Mouse (Mus musculus): ENCODE measurements around the gene Gm11127. TPM values are rescaled to one million over a fixed set of nuclear protein-coding genes. Genes with fewer than 3 reads are reported as not detected.
A peak's percentile ranks its signal among the peaks of the same experiment; 100 is the strongest.
"Not testable (repeated sequence)": the region's sequence is repeated elsewhere in the genome, so short reads cannot be mapped to it uniquely, and the experiment has no call there.

The Gm11127 gene
- polyA plus RNA-seq, 1 experiment, result not detected

DNA sequence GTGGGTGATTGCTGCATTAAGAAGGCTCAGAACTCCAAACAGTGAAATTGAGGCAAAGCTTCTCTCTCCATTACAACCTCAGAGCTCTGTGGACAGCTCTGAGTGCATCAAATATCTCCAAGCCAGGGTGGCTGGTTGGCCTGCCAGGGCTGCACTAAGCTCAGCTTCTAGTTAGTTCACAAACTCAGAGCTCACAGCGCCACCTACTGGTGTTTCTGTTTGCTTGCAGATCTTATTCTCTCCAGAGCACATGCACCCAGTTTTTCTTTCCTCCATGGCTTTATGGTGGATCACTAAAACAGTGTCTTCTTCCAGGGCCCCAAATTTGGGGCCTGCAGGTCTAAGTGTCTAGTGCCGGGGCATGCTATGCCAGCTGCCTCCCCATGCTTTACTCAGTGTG, 2.7 kb upstream of the Gm11127 start:
- no peak for TF ChIP-seq POLR2A (IDR thresholded peaks at IDR 0.05; ENCODE audit: low read depth, low read length)
- TF ChIP-seq CTCF (IDR thresholded peaks at IDR 0.05; ENCODE audit: borderline replicate concordance, insufficient read depth, low read length), result peak; percentile 45
- no peak overlapping the region for H3K4me3 ChIP-seq (ENCODE audit: insufficient read depth, low read length)
- no peak overlapping the region for H3K27ac ChIP-seq (ENCODE audit: insufficient read depth, low read length)
- no peaks in the 10 kb centered on the region for H3K4me1 ChIP-seq (ENCODE audit: control insufficient read depth, insufficient read depth, low read length)

DNA sequence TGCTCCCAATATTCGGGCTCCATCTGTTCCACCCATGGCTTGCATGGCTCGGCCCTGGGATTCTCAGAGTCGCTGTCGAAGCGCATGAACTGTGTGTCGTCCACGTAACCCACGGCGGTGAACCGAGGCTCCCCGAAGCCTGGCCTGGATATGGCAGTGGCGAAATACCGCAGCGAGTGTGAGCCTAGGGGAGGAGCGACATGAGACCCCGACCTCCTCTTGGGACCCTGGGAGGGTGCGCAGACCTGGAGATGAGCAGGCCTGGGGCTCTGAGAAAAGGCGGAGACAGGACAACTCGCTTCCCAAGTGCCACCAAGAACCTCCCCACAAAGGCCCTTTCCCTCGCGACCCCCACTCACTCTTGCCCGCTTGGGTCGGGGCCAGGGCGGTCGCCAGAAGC, 244 bp downstream of the Gm11127 start:
- H3K27ac ChIP-seq (ENCODE audit: insufficient read depth, low read length); H3K4me3 ChIP-seq (ENCODE audit: insufficient read depth, low read length); H3K4me1 ChIP-seq (ENCODE audit: control insufficient read depth, insufficient read depth, low read length): not testable (repeated sequence)

DNA sequence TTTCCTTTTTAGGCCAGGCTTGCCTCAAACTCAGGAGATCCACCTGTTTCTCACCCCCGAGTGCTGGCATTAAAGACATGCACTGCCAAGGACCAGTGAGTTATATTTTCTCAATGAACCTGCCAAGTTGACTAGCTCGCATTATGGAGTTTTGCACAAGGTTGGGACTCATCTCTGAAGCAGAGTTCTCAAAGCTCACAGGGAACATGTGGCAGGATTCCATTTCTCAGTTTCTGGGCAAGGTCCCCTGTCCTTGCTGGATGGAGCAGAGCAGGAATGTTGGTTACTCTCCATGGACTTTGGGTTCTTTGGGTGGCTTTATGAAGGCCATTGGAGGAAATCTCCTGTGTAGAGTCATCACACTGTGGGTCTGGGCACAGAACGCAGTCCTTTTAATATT, 14.9 kb downstream of the Gm11127 start:
- TF ChIP-seq CTCF (IDR thresholded peaks at IDR 0.05; ENCODE audit: borderline replicate concordance, insufficient read depth, low read length) (no peak), POLR2A (IDR thresholded peaks at IDR 0.05; ENCODE audit: low read depth, low read length) (no peak)
- H3K27ac ChIP-seq (ENCODE audit: insufficient read depth, low read length), result 0 out of 2 replicates have a peak overlapping the region, but pooled peaks have one; percentile 8

DNA sequence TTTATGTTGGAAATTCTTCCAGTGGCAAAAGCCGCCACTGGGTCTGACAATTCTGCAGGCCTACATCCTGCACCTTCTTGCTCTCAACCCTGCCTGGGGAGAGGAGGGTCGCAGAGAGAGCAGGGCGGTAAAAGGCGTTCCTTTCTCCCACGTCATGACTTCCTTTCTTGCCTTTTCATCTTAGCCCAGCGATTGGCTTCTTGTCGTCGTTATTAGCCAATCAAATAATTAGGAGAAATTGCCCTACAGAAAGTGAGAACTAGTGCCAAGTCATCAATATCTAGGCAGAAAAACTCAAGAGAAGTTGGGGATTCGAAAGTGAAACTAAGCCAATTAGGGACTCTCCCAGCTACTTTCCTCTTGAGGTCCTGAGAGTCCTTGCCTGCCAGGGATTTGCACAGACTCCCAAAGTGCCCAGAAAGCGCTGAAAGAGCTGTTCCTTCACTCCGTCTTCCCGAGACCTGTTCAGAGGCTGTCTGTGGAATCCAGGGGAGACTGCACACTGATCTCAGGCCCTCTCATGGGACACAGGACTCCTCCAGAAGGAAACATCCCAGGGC, 15.5 kb downstream of the Gm11127 start, which contains the start of the genes H2-T22 and Gm6034:
TSS of gene H2-T22 (minus strand) at position 138 of the 560 bp plus-strand sequence.
TSS of gene Gm6034 (plus strand) at position 352 of the 560 bp plus-strand sequence.
- Histone ChIP-seq H3K27ac (ENCODE audit: insufficient read depth, low read length) (0 out of 2 replicates have a peak within 1 kb of the TSS, but pooled peaks have one; percentile 8), H3K4me3 (ENCODE audit: insufficient read depth, low read length) (peak within 1 kb of the TSS; percentile 39)
- not testable (repeated sequence) for H3K4me1 ChIP-seq (ENCODE audit: control insufficient read depth, insufficient read depth, low read length)
- TF ChIP-seq POLR2A (IDR thresholded peaks at IDR 0.05; ENCODE audit: low read depth, low read length), result peak; percentile 93

More for the DNA sequence above, 14.9 kb downstream of the Gm11127 start:
- peak overlapping the region; percentile 39 for H3K4me3 ChIP-seq (ENCODE audit: insufficient read depth, low read length)
- no peaks in the 10 kb centered on the region; the same call in 1 of the 2 replicates for H3K4me1 ChIP-seq (ENCODE audit: control insufficient read depth, insufficient read depth, low read length)

DNA sequence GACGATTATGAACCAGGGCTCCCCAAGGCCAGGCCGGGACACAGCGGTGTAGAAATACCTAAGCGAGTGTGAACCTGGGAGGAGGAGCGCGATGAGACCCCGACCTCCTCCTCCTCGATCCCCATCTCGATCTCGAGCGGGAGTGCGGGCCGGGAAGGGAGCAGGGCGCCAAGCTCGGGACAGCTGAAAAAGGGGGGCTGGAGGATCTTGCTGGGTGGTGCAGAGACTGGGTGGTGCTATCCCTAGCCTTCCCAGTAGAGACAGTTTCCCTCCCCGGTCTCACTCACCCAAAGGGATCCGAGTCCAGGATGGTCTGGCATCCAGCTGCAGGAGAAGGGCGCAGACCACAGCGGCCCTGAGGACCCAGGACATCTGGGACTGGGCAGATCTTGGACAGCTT, 16.1 kb downstream of the Gm11127 start:
- not testable (repeated sequence) for H3K27ac ChIP-seq (ENCODE audit: insufficient read depth, low read length); H3K4me1 ChIP-seq (ENCODE audit: control insufficient read depth, insufficient read depth, low read length)
- peak overlapping the region; percentile 39 for H3K4me3 ChIP-seq (ENCODE audit: insufficient read depth, low read length)

DNA sequence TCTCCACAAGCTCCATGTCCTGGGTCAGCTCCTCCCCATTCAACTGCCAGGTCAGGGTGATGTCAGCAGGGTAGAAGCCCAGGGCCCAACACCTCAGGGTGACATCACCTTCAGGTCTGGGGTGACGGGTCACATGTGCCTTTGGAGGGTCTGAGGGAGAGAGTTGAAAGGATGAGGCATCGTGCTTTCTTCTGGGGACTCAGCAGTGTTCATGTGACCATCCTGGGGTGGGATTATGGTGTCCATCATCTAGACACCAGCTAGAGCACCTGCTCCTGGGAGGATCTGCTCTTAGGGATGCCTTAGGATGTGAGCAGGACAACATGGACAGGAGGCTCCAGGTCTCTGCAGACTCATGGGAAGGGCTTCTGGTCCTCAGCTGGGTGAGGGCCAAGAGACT, 17.6 kb downstream of the Gm11127 start:
- not testable (repeated sequence) for H3K4me1 ChIP-seq (ENCODE audit: control insufficient read depth, insufficient read depth, low read length); H3K4me3 ChIP-seq (ENCODE audit: insufficient read depth, low read length); H3K27ac ChIP-seq (ENCODE audit: insufficient read depth, low read length)

DNA sequence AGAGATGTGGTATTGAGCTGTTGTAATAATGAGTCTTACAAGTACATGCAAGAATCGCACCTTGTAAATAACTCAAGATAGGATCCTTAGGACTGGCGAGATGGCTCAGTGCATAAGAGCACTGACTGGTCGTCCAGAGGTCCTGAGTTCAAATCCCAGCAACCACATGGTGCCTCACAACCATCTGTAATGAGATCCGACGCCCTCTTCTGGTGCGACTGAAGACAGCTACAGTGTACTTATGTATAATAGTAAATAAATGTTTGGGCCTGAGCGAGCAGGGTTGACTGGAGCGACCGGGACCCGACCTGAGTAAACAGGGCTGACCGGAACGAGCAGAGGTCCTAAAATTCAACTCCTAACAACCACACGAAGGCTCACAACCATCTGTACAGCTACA, 22.0 kb downstream of the Gm11127 start:
- H3K4me3 ChIP-seq (ENCODE audit: insufficient read depth, low read length), result not testable (repeated sequence)

DNA sequence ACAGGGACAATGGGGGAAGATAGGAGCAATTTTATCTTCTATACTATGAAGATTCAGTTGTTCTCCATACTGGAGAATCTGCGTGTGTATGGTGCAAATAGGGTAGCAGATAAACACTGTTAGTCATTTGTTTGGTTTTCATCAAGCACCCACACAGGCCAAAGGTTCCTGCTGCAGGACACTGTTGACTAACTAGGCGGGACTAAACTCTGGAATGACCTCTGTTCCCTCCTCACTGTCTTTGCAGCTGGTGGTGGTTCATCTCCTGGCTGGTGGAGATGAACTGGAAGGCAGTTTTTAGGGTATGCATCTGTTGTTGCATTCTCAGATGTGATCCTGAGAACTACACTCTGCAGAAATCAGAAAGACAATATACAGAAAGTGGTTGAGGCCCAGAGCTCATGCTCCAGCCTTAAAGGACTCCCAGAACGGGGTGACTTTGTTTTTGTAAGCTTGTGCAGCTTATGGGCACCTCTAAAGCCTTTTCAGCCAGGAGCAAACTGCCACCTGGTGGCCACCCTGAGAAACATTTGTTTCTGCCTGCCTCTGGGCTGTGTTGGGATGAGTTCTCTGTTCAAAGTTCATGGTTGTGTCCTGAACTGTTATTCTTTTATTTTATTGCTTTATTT, 23.0 kb downstream of the Gm11127 start:
- H3K27ac ChIP-seq (ENCODE audit: insufficient read depth, low read length); H3K4me3 ChIP-seq (ENCODE audit: insufficient read depth, low read length); H3K4me1 ChIP-seq (ENCODE audit: control insufficient read depth, insufficient read depth, low read length): not testable (repeated sequence)

More for the DNA sequence above, 22.0 kb downstream of the Gm11127 start:
- not testable (repeated sequence) for H3K27ac ChIP-seq (ENCODE audit: insufficient read depth, low read length); H3K4me1 ChIP-seq (ENCODE audit: control insufficient read depth, insufficient read depth, low read length)

DNA sequence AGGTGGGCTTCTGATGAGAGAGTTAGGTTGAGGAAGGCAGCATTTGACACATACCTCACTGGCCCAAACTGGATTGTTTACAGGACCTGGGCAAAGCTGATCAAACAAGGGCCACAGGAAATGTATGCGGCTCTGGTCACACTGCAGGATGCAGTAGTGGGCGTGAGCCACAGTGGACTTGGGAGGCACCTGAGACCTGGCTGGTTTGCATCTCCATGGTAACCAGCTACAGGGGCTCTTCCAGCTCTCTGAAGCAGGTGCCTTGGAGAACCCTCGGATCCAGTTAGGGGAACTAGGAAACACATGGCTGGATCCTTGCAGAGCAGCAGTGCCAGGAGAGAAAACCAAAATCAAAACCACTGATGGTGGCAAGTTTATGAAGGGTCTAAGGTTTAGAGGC, 23.6 kb downstream of the Gm11127 start:
- not testable (repeated sequence) for H3K4me3 ChIP-seq (ENCODE audit: insufficient read depth, low read length); H3K27ac ChIP-seq (ENCODE audit: insufficient read depth, low read length); H3K4me1 ChIP-seq (ENCODE audit: control insufficient read depth, insufficient read depth, low read length)

DNA sequence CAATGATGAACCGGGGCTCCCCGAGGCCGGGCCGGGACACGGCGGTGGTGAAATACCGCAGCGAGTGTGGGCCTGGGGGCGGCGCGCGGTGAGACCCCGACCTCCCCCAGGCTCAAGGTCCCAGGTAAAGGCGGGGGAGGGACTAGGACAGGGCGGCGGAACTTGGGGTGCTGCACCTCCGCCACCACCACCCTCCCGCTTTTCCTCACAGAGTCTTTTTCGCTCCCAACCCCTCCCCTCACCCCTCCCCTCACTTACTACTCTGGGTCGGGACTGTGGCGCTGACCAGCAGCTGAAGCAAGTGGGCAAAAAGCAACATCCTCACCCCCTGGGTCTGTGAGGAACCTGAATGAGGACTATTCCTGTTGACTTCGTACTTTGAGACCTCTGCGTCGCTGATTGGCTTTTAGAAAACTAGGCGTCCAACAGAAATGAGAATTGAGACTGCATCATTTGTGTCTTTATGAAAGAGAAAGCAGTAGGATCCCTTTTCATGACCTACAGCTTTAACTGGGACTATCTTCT, 25.8 kb downstream of the Gm11127 start, which contains the start of gene H2-T23:
TSS of gene H2-T23 (minus strand) at position 505 of the 525 bp plus-strand sequence.
- not testable (repeated sequence) for H3K4me1 ChIP-seq (ENCODE audit: control insufficient read depth, insufficient read depth, low read length); H3K27ac ChIP-seq (ENCODE audit: insufficient read depth, low read length)
- H3K4me3 ChIP-seq (ENCODE audit: insufficient read depth, low read length), result peak within 1 kb of the TSS; percentile 57
- TF ChIP-seq POLR2A (IDR thresholded peaks at IDR 0.05; ENCODE audit: low read depth, low read length), result peak; percentile 53

DNA sequence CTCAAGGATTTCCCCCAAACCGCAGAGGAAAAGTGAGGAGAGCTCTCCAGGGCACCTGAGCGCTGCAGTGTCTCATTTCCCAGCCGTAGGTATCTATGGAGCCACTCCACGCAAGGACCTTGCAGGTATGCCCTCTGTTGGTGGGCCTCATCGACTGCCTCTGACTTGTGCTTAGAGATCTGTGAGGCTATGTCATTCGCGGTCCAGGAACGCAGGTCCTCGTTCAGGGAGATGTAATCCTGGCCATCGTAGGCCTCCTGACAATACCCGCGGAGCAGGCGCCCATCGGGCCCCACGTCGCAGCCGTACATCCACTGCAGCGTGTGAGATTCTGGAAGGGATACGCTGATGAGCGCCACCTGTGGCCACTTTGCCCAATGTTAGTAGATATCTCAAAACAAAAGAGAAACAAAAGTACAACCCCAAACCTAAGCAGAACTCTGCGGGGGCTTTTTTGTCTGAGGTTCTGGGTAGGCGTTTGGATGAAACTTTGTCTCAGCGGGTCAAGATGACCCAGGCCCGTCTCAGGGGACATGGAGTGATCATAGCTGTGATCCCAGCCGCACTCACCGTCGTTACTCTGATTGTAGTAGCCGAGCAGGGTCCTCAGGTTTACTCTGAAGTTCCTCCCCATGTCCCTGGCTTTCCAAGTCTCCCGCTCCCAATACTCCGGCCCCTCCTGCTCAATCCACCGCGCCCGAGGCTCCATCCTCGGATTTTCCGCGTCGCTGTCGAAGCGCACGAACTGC, 26.4 kb downstream of the Gm11127 start:
- H3K4me1 ChIP-seq (ENCODE audit: control insufficient read depth, insufficient read depth, low read length); H3K27ac ChIP-seq (ENCODE audit: insufficient read depth, low read length): not testable (repeated sequence)
- H3K4me3 ChIP-seq (ENCODE audit: insufficient read depth, low read length), result peak overlapping the region; percentile 57
- TF ChIP-seq CTCF (IDR thresholded peaks at IDR 0.05; ENCODE audit: borderline replicate concordance, insufficient read depth, low read length), result peak; percentile 34; the same call in 1 of the 2 replicates

DNA sequence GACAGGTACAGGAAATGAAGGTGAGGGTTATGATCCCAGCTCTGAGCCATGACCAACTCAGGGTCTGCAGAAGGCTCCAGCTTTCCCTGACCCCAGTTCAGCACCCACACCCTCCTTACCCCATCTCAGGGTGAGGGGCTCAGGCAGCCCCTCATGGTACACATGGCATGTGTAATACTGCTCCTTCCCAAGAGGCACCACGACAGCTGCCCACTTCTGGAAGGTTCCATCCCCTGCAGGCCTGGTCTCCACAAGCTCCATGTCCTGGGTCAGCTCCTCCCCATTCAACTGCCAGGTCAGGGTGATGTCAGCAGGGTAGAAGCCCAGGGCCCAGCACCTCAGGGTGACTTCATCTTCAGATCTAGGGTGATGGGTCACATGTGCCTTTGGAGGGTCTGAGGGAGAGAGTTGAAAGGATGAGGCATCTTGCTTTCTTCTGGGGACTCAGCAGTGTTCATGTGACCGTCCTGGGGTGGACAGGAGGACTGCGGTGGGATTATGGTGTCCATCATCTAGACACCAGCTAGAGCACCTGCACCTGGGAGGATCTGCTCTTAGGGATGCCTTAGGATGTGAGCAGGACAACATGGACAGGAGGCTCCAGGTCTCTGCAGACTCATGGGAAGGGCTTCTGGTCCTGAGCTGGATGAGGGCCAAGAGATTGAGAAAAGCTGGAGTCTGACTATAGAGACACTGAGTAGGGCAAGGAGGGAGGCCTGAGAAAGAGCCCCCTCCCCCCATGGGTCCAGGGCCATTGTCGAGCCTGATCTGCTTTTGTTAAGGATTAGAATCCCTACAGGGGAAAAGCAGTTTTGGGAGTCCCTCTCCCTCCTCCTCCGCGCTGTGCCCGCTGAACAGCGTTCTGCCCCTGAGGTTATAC, 27.2 kb downstream of the Gm11127 start:
- not testable (repeated sequence) for H3K27ac ChIP-seq (ENCODE audit: insufficient read depth, low read length); H3K4me1 ChIP-seq (ENCODE audit: control insufficient read depth, insufficient read depth, low read length); H3K4me3 ChIP-seq (ENCODE audit: insufficient read depth, low read length)

DNA sequence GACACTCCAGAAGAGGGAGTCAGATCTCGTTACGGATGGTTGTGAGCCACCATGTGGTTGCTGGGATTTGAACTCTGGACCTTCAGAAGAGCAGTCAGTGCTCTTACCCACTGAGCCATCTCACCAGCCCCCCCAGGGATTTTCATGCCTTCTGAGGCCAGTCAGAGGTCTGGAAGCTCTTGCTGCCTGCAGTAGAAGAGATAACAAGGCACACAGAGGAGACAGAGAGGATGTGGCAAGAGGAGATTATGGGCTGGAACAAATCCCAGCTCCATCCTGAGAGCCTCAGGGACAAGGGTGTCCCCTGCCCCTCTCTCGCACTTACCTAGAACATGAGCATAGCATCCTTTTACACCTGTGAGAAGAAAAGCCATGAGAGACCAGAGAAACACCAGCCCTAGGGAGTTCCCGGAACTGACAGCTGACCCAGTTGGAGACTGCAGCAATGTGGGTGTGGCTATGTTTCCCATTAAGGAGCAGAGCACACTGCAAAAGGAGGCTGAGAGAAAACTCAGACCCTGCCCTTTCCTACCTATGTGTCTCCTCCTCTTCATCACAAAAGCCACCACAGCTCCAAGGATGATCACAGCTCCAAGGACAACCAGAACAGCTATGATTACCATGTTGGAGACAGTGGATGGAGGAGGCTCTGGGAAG, 28.0 kb downstream of the Gm11127 start:
- not testable (repeated sequence) for H3K4me1 ChIP-seq (ENCODE audit: control insufficient read depth, insufficient read depth, low read length); H3K4me3 ChIP-seq (ENCODE audit: insufficient read depth, low read length); H3K27ac ChIP-seq (ENCODE audit: insufficient read depth, low read length)
